Mouse (Mus musculus): Measurements from ENCODE around the gene Il10. TPM values are rescaled to one million over a fixed set of nuclear protein-coding genes. Genes with fewer than 3 reads are reported as not detected.
"Not testable (repeated sequence)": the region's sequence is repeated elsewhere in the genome, so short reads cannot be mapped to it uniquely, and the experiment has no call there.

Gene Il10
- polyA plus RNA-seq, 1 experiment from 2014 or later = not detected

DNA sequence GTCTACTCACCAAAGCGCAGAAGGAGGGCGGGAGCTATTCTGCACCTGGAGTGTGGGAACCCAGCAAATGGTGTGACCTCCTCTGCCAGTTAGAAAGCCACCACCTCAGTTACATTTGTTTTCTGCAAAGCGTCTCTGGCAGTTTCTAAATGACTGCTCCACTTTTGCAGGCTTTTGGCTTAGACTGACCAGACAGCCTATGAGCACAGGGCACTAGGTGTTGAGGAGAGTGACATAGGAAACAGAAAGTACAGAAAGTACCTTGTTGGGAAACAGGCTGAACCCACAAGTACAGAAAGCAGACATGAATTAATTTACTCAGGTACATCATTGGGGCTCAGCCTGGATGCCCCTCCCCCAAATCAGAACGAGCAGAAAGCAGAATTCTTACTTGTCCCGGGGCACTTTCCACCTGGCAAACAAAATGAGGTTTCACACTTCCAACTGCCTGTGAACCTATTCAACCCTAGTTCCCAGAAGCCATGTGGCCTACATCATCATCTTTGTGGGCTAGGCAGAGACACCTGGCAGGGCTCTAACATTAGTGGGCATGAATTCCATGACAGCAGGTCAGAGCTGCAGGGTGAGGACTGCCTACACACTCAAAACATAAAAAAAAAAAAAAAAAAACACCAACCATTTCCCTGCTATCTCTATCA, 3.1 kb downstream of the Il10 start:
- H3K36me3 ChIP-seq (ENCODE audit: control insufficient read depth, insufficient read depth, low read length) = no peaks in the 10 kb centered on the region
- no peak for ATAC-seq (replicated peaks; ENCODE audit: insufficient number of reproducible peaks, low FRiP score, low TSS enrichment)
- no peaks in the 10 kb centered on the region for H3K9me3 ChIP-seq (replicated peaks; ENCODE audit: control insufficient read depth, low read length)
- H3K4me2 ChIP-seq = no peak overlapping the region
- H3K9ac ChIP-seq (ENCODE audit: low read depth, low read length) = no peak overlapping the region
- 0 out of 2 replicates have a peak, but pooled peaks cover 4% of the 10 kb centered on the region for H3K4me1 ChIP-seq (ENCODE audit: control insufficient read depth, insufficient read depth, low read length)
- no peak overlapping the region for H3K4me3 ChIP-seq (ENCODE audit: low read depth, low read length)
- H3K27ac ChIP-seq (ENCODE audit: low read depth, low read length) = no peak overlapping the region
- H3K27me3 ChIP-seq (ENCODE audit: control insufficient read depth, insufficient read depth, low read length) = 0 out of 2 replicates have a peak, but pooled peaks cover 3% of the 10 kb centered on the region
- WGBS (ENCODE audit: insufficient replicate concordance) = 53% methylated on average over 5 of the region's 5 CpGs

GRCm38 (mm10) chr1:131023250-131023858, 3.7 kb downstream of the Il10 start:
- H3K9me3 ChIP-seq (replicated peaks; ENCODE audit: control insufficient read depth, low read length); H3K4me3 ChIP-seq (ENCODE audit: low read depth, low read length); H3K27me3 ChIP-seq (ENCODE audit: control insufficient read depth, insufficient read depth, low read length); H3K27ac ChIP-seq (ENCODE audit: low read depth, low read length); H3K4me2 ChIP-seq; ATAC-seq (replicated peaks; ENCODE audit: insufficient number of reproducible peaks, low FRiP score, low TSS enrichment); H3K4me1 ChIP-seq (ENCODE audit: control insufficient read depth, insufficient read depth, low read length); H3K9ac ChIP-seq (ENCODE audit: low read depth, low read length); H3K36me3 ChIP-seq (ENCODE audit: control insufficient read depth, insufficient read depth, low read length): not testable (repeated sequence)
- 76% methylated on average over 3 of the region's 4 CpGs for WGBS (ENCODE audit: insufficient replicate concordance)

DNA sequence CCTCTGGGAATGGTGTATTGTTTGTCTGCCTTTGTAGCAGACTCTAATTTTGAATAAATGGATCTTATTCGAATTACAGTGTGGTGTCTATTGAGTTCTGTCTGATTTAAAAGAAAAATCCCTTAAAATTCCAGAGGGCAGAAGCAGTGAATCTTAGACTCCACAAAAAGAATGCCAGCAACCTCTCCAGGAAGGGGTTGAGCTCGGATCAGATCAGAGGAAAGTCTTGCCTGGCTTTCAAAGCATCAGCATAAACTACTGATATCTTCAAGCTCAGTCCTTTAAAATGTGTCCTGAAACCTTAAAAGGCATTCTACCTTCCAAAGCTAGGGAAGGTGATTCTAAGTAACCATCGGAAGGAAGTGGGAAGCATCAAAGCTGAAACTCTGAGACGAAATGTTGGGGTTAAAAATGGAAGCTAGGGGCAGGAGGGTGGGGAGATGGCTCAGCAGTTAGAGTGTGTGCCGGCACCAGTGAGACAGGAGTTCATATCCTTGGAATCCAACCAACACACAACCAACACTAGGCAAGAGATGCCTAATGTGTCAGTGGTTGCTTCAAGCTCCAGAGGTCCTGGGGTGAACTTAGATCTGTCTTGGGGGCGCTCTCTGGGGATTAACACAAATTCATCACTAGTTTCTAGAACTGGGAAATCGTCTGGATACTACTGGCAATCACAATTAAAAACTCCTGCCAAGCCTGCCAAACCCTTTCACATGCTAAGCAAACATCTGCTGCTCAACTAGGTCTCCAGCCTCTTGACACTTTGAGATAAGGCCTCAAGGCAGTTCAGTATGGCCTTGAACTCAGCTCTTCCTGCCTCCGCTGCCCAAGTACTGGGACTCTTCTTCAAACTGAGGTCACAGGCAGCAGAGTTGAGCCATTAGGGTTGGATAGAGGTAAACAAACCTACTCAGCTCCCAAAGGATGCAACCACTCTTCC, 5.5 kb downstream of the Il10 start:
- Histone ChIP-seq H3K4me1 (ENCODE audit: control insufficient read depth, insufficient read depth, low read length) (0 out of 2 replicates have a peak, but pooled peaks cover 4% of the 10 kb centered on the region), H3K27ac (ENCODE audit: low read depth, low read length) (no peak overlapping the region), H3K27me3 (ENCODE audit: control insufficient read depth, insufficient read depth, low read length) (0 out of 2 replicates have a peak, but pooled peaks cover 3% of the 10 kb centered on the region), H3K9ac (ENCODE audit: low read depth, low read length) (no peak overlapping the region), H3K9me3 (replicated peaks; ENCODE audit: control insufficient read depth, low read length) (no peaks in the 10 kb centered on the region), H3K4me2 (no peak overlapping the region), H3K4me3 (ENCODE audit: low read depth, low read length) (no peak overlapping the region), H3K36me3 (ENCODE audit: control insufficient read depth, insufficient read depth, low read length) (no peaks in the 10 kb centered on the region)
- 69% methylated on average over 8 of the region's 8 CpGs for WGBS (ENCODE audit: insufficient replicate concordance)
- ATAC-seq (replicated peaks; ENCODE audit: insufficient number of reproducible peaks, low FRiP score, low TSS enrichment) = no peak

DNA sequence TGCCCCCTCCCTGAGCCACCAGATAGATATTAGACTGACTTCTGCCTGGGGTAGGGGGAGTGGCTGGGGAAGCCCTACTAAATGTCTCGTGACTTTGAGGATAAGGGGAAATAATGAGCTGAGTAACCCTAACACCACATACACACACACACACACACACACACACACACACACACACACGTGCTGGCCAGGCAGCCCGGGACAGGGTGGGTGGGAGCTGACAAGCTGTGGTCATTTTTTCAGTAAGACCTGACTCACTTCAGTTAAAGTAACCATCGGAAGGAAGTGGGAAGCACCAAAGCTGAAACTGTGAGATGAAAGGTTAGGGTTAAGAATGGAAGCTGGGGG, 6.2 kb downstream of the Il10 start:
- no peak overlapping the region for H3K9ac ChIP-seq (ENCODE audit: low read depth, low read length)
- H3K9me3 ChIP-seq (replicated peaks; ENCODE audit: control insufficient read depth, low read length) = no peaks in the 10 kb centered on the region
- no peak overlapping the region for H3K4me2 ChIP-seq
- no peak for ATAC-seq (replicated peaks; ENCODE audit: insufficient number of reproducible peaks, low FRiP score, low TSS enrichment)
- H3K4me3 ChIP-seq (ENCODE audit: low read depth, low read length) = no peak overlapping the region
- H3K36me3 ChIP-seq (ENCODE audit: control insufficient read depth, insufficient read depth, low read length) = no peaks in the 10 kb centered on the region
- H3K4me1 ChIP-seq (ENCODE audit: control insufficient read depth, insufficient read depth, low read length) = 0 out of 2 replicates have a peak, but pooled peaks cover 4% of the 10 kb centered on the region
- WGBS (ENCODE audit: insufficient replicate concordance) = 60% methylated on average over 4 of the region's 4 CpGs
- H3K27ac ChIP-seq (ENCODE audit: low read depth, low read length) = no peak overlapping the region
- 0 out of 2 replicates have a peak, but pooled peaks cover 3% of the 10 kb centered on the region for H3K27me3 ChIP-seq (ENCODE audit: control insufficient read depth, insufficient read depth, low read length)

DNA sequence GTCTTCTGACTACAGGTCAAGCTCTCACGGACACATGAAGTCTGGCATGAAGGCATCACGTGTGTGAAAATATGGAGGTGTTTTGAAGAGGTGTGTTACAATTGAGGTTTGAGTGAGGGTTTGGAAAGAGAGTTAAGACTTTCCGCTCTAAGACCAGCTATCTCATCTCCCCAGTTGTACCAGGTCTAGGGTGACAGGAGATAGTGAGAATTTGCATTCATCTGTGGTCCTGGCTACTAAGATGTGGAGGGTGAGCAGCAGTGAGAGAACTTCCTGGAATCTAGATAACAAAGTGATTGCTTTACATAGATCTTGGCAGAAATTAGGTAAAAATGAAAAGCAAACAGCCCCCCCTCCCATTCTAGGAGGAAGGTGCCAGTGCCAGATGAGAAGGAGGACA, 9.6 kb downstream of the Il10 start:
- Histone ChIP-seq H3K9me3 (replicated peaks; ENCODE audit: control insufficient read depth, low read length) (no peaks in the 10 kb centered on the region), H3K9ac (ENCODE audit: low read depth, low read length) (no peak overlapping the region), H3K4me3 (ENCODE audit: low read depth, low read length) (no peak overlapping the region), H3K4me1 (ENCODE audit: control insufficient read depth, insufficient read depth, low read length) (no peaks in the 10 kb centered on the region), H3K4me2 (no peak overlapping the region), H3K27me3 (ENCODE audit: control insufficient read depth, insufficient read depth, low read length) (no peaks in the 10 kb centered on the region), H3K36me3 (ENCODE audit: control insufficient read depth, insufficient read depth, low read length) (no peaks in the 10 kb centered on the region), H3K27ac (ENCODE audit: low read depth, low read length) (no peak overlapping the region)
- ATAC-seq (replicated peaks; ENCODE audit: insufficient number of reproducible peaks, low FRiP score, low TSS enrichment) = no peak
- 61% methylated on average over 3 of the region's 3 CpGs for WGBS (ENCODE audit: insufficient replicate concordance)

GRCm38 (mm10) chr1:131030261-131030660, 10.6 kb downstream of the Il10 start:
- Histone ChIP-seq H3K4me2 (no peak overlapping the region), H3K4me1 (ENCODE audit: control insufficient read depth, insufficient read depth, low read length) (no peaks in the 10 kb centered on the region), H3K9ac (ENCODE audit: low read depth, low read length) (no peak overlapping the region), H3K9me3 (replicated peaks; ENCODE audit: control insufficient read depth, low read length) (no peaks in the 10 kb centered on the region), H3K36me3 (ENCODE audit: control insufficient read depth, insufficient read depth, low read length) (no peaks in the 10 kb centered on the region), H3K27me3 (ENCODE audit: control insufficient read depth, insufficient read depth, low read length) (no peaks in the 10 kb centered on the region), H3K4me3 (ENCODE audit: low read depth, low read length) (no peak overlapping the region), H3K27ac (ENCODE audit: low read depth, low read length) (no peak overlapping the region)
- ATAC-seq (replicated peaks; ENCODE audit: insufficient number of reproducible peaks, low FRiP score, low TSS enrichment) = no peak
- whole genome bisulfite sequencing (ENCODE audit: insufficient replicate concordance) = 64% methylated on average over 7 of the region's 7 CpGs

- Histone ChIP-seq H3K27me3 (ENCODE audit: control insufficient read depth, insufficient read depth, low read length) (no peaks in the 10 kb centered on the region), H3K9me3 (replicated peaks; ENCODE audit: control insufficient read depth, low read length) (no peaks in the 10 kb centered on the region), H3K4me2 (no peak overlapping the region), H3K4me3 (ENCODE audit: low read depth, low read length) (no peak overlapping the region), H3K27ac (ENCODE audit: low read depth, low read length) (no peak overlapping the region), H3K4me1 (ENCODE audit: control insufficient read depth, insufficient read depth, low read length) (no peaks in the 10 kb centered on the region), H3K9ac (ENCODE audit: low read depth, low read length) (no peak overlapping the region), H3K36me3 (ENCODE audit: control insufficient read depth, insufficient read depth, low read length) (no peaks in the 10 kb centered on the region)
- WGBS (ENCODE audit: insufficient replicate concordance) = 60% methylated on average over 3 of the region's 3 CpGs
- ATAC-seq (replicated peaks; ENCODE audit: insufficient number of reproducible peaks, low FRiP score, low TSS enrichment) = no peak
These were observed 11.6 kb downstream of the Il10 start for GRCm38 (mm10) chr1:131031267-131031666.

DNA sequence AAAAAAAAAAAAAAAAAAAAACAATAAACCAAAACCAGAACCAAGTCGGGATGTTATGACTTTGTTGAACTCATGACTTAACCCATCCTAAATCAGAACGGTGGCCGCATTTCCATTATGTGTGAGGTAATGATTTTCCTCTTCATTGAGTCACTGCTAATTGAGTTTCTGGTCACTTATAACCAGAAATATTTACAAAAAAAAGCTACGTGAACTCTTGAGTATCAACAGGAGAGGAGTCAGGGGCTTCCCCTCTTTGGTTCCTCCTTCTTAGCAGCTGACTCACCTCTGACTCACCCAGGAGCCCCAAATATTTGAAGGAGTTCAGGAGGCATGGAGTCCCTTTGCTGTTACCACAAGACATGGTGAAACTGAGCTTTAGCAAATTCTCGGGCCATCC, 18.4 kb downstream of the Il10 start:
- Histone ChIP-seq H3K4me2 (no peak overlapping the region), H3K36me3 (ENCODE audit: control insufficient read depth, insufficient read depth, low read length) (no peaks in the 10 kb centered on the region), H3K4me3 (ENCODE audit: low read depth, low read length) (no peak overlapping the region), H3K9me3 (replicated peaks; ENCODE audit: control insufficient read depth, low read length) (no peaks in the 10 kb centered on the region), H3K27me3 (ENCODE audit: control insufficient read depth, insufficient read depth, low read length) (no peaks in the 10 kb centered on the region), H3K27ac (ENCODE audit: low read depth, low read length) (no peak overlapping the region), H3K4me1 (ENCODE audit: control insufficient read depth, insufficient read depth, low read length) (peaks cover 6% of the 10 kb centered on the region; the same call in 1 of the 2 replicates), H3K9ac (ENCODE audit: low read depth, low read length) (no peak overlapping the region)
- ATAC-seq (replicated peaks; ENCODE audit: insufficient number of reproducible peaks, low FRiP score, low TSS enrichment) = no peak
- WGBS (ENCODE audit: insufficient replicate concordance) = 90% methylated on average over 5 of the region's 5 CpGs
